Mouse (Mus musculus) right cerebral cortex, postnatal 4 days (tissue): ENCODE measurements around the gene Igsf21.

Experiments used
- DNase-seq: peaks from one replicate; pipeline ENCODE4 v3.0.0-alpha.2; 2022

Gene Igsf21

GRCm38 (mm10) chr4:140143178-140143577, 103.4 kb downstream of the Igsf21 start:
- DNase-seq: no peak

GRCm38 (mm10) chr4:140140485-140140884, 106.1 kb downstream of the Igsf21 start:
- peak; percentile 62 for DNase-seq

- no peak for DNase-seq
Observed at GRCm38 (mm10) chr4:140138846-140139245, 107.7 kb downstream of the Igsf21 start.

- no peak for DNase-seq
Observed at GRCm38 (mm10) chr4:140131625-140132321, 114.8 kb downstream of the Igsf21 start.

GRCm38 (mm10) chr4:140131201-140131600, 115.4 kb downstream of the Igsf21 start:
- no peak for DNase-seq

- peak; percentile 33 for DNase-seq
Observed at GRCm38 (mm10) chr4:140129553-140130275, 116.9 kb downstream of the Igsf21 start.

GRCm38 (mm10) chr4:140128116-140128515, 118.5 kb downstream of the Igsf21 start:
- DNase-seq: no peak

- no peak for DNase-seq
Observed at GRCm38 (mm10) chr4:140125806-140126205, 120.8 kb downstream of the Igsf21 start.

- no peak for DNase-seq
Observed at GRCm38 (mm10) chr4:140122534-140122933, 124.0 kb downstream of the Igsf21 start.

- no peak for DNase-seq
Observed at GRCm38 (mm10) chr4:140117275-140117691, 129.3 kb downstream of the Igsf21 start.

GRCm38 (mm10) chr4:140115756-140116155, 130.8 kb downstream of the Igsf21 start:
- no peak for DNase-seq

- no peak for DNase-seq
Observed at GRCm38 (mm10) chr4:140115053-140115452, 131.5 kb downstream of the Igsf21 start.

- no peak for DNase-seq
Observed at GRCm38 (mm10) chr4:140113690-140114475, 132.7 kb downstream of the Igsf21 start.

GRCm38 (mm10) chr4:140109626-140109948, 137.0 kb downstream of the Igsf21 start:
- DNase-seq: no peak

- DNase-seq: no peak
Observed at GRCm38 (mm10) chr4:140108871-140109625, 137.5 kb downstream of the Igsf21 start.

GRCm38 (mm10) chr4:140107161-140107560, 139.4 kb downstream of the Igsf21 start:
- no peak for DNase-seq

GRCm38 (mm10) chr4:140104795-140105194, 141.8 kb downstream of the Igsf21 start:
- DNase-seq: no peak

- DNase-seq: no peak
Observed at GRCm38 (mm10) chr4:140103341-140104027, 143.1 kb downstream of the Igsf21 start.

- DNase-seq: no peak
Observed at GRCm38 (mm10) chr4:140102581-140103200, 143.9 kb downstream of the Igsf21 start.

GRCm38 (mm10) chr4:140101106-140101505, 145.5 kb downstream of the Igsf21 start:
- DNase-seq: no peak

- DNase-seq: no peak
Observed at GRCm38 (mm10) chr4:140100141-140100540, 146.4 kb downstream of the Igsf21 start.

- no peak for DNase-seq
Observed at GRCm38 (mm10) chr4:140096283-140096682, 150.3 kb downstream of the Igsf21 start.
